Mouse (Mus musculus): ENCODE measurements around the gene Ipo5. TPM values are rescaled to one million over a fixed set of nuclear protein-coding genes. Genes with fewer than 3 reads are reported as not detected.
A peak's percentile ranks its signal among the peaks of the same experiment; 100 is the strongest.

The Ipo5 gene
- polyA plus RNA-seq (2015; fragmentation: Nextera tagmentation; extraction: Ambion mirVana), result 54.9 and 61.5 TPM in 2 replicates

- Histone ChIP-seq H3K36me3 (ENCODE audit: control insufficient read depth, insufficient read depth, low read length) (no peaks in the 10 kb centered on the region), H3K9me3 (replicated peaks; ENCODE audit: control insufficient read depth, low read length, poor library complexity, severe bottlenecking) (no peaks in the 10 kb centered on the region), H3K27me3 (ENCODE audit: control insufficient read depth, insufficient read depth, low read depth, low read length) (no peaks in the 10 kb centered on the region), H3K27ac (ENCODE audit: low read length) (peak within 1 kb of the TSS; percentile 89), H3K4me2 (ENCODE audit: low read length) (peak within 1 kb of the TSS; percentile 92), H3K4me1 (ENCODE audit: control insufficient read depth, insufficient read depth, low read length) (peaks cover 16% of the 10 kb centered on the region), H3K4me3 (ENCODE audit: low read depth, low read length) (peak within 1 kb of the TSS; percentile 90), H3K9ac (ENCODE audit: low read depth, low read length) (peak within 1 kb of the TSS; percentile 95)
- peak; percentile 95 for ATAC-seq
- WGBS, result 0% methylated on average over 33 of the region's 83 CpGs
Observed at GRCm38 (mm10) chr14:120910733-120911324, at the start of gene Ipo5. Gene Ipo5, plus strand, starts transcription at chr14:120911224.

DNA sequence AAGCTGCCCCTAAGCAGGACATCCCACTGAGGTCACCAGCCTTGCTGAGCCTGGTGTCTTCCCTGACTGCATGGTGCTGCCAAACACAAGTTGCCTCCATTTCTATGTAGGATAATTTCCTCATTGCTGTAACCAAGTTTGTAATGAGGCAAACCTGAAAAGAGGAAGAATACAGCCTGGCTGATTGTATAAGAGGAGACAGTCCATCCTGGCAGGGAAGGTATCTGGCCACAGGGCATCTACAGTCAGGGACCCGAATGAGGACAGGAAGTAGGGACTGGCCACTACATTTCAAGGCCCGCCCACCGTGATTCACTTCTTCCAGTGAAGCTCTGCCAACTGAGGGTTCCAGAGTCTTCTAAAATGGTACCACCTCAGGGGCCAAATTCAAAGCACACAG, 47.8 kb upstream of the Ipo5 start:
- H3K4me1 ChIP-seq (ENCODE audit: control insufficient read depth, insufficient read depth, low read length), result no peaks in the 10 kb centered on the region
- ATAC-seq, result no peak
- WGBS, result 92% methylated on average over 3 of the region's 3 CpGs
- no peaks in the 10 kb centered on the region for H3K27me3 ChIP-seq (ENCODE audit: control insufficient read depth, insufficient read depth, low read depth, low read length)
- no peaks in the 10 kb centered on the region for H3K36me3 ChIP-seq (ENCODE audit: control insufficient read depth, insufficient read depth, low read length)
- H3K9ac ChIP-seq (ENCODE audit: low read depth, low read length), result no peak overlapping the region
- H3K9me3 ChIP-seq (replicated peaks; ENCODE audit: control insufficient read depth, low read length, poor library complexity, severe bottlenecking), result peaks cover 3% of the 10 kb centered on the region; the same call in 1 of the 2 replicates
- no peak overlapping the region for H3K4me2 ChIP-seq (ENCODE audit: low read length)
- no peak overlapping the region for H3K4me3 ChIP-seq (ENCODE audit: low read depth, low read length)
- H3K27ac ChIP-seq (ENCODE audit: low read length), result no peak overlapping the region

DNA sequence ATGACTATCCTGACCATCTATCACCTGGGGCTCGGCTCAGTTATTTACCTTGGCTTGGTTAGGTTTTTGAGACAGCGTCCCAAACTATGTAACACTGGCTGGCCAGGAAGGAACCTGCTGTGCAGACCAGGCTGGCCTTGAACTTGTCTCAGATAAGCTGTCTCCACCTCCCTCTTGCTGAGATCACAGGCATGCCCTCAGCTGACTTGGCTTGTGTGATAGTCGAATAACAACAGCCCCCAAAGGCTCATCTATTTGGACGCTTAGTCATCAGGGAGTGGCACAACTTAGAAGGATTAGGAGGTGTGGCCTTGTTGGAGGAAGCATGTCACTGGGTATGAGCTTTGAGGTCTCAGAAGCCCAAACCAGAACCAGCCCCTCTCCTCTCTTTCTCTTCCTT, 46.1 kb upstream of the Ipo5 start:
- Histone ChIP-seq H3K27ac (ENCODE audit: low read length) (no peak overlapping the region), H3K4me1 (ENCODE audit: control insufficient read depth, insufficient read depth, low read length) (no peaks in the 10 kb centered on the region), H3K9me3 (replicated peaks; ENCODE audit: control insufficient read depth, low read length, poor library complexity, severe bottlenecking) (no peaks in the 10 kb centered on the region), H3K36me3 (ENCODE audit: control insufficient read depth, insufficient read depth, low read length) (no peaks in the 10 kb centered on the region), H3K4me3 (ENCODE audit: low read depth, low read length) (no peak overlapping the region), H3K4me2 (ENCODE audit: low read length) (no peak overlapping the region), H3K27me3 (ENCODE audit: control insufficient read depth, insufficient read depth, low read depth, low read length) (no peaks in the 10 kb centered on the region), H3K9ac (ENCODE audit: low read depth, low read length) (no peak overlapping the region)
- WGBS, result 88% methylated on average over 4 of the region's 4 CpGs
- no peak for ATAC-seq

- H3K27ac ChIP-seq (ENCODE audit: low read length), result no peak overlapping the region
- no peak overlapping the region for H3K4me2 ChIP-seq (ENCODE audit: low read length)
- H3K27me3 ChIP-seq (ENCODE audit: control insufficient read depth, insufficient read depth, low read depth, low read length), result no peaks in the 10 kb centered on the region
- H3K36me3 ChIP-seq (ENCODE audit: control insufficient read depth, insufficient read depth, low read length), result no peaks in the 10 kb centered on the region
- H3K4me3 ChIP-seq (ENCODE audit: low read depth, low read length), result no peak overlapping the region
- H3K9ac ChIP-seq (ENCODE audit: low read depth, low read length), result no peak overlapping the region
- ATAC-seq, result no peak
- 94% methylated on average over 8 of the region's 8 CpGs for WGBS
- no peaks in the 10 kb centered on the region for H3K9me3 ChIP-seq (replicated peaks; ENCODE audit: control insufficient read depth, low read length, poor library complexity, severe bottlenecking)
- H3K4me1 ChIP-seq (ENCODE audit: control insufficient read depth, insufficient read depth, low read length), result no peaks in the 10 kb centered on the region
Observed at GRCm38 (mm10) chr14:120866573-120866972, 44.5 kb upstream of the Ipo5 start.

GRCm38 (mm10) chr14:120867121-120867520, 43.9 kb upstream of the Ipo5 start:
- Histone ChIP-seq H3K27ac (ENCODE audit: low read length) (no peak overlapping the region), H3K4me2 (ENCODE audit: low read length) (no peak overlapping the region), H3K9ac (ENCODE audit: low read depth, low read length) (no peak overlapping the region), H3K4me1 (ENCODE audit: control insufficient read depth, insufficient read depth, low read length) (no peaks in the 10 kb centered on the region), H3K36me3 (ENCODE audit: control insufficient read depth, insufficient read depth, low read length) (no peaks in the 10 kb centered on the region), H3K9me3 (replicated peaks; ENCODE audit: control insufficient read depth, low read length, poor library complexity, severe bottlenecking) (no peaks in the 10 kb centered on the region), H3K27me3 (ENCODE audit: control insufficient read depth, insufficient read depth, low read depth, low read length) (no peaks in the 10 kb centered on the region), H3K4me3 (ENCODE audit: low read depth, low read length) (no peak overlapping the region)
- 96% methylated on average over 5 of the region's 5 CpGs for WGBS
- no peak for ATAC-seq

- Histone ChIP-seq H3K4me2 (ENCODE audit: low read length) (no peak overlapping the region), H3K9ac (ENCODE audit: low read depth, low read length) (no peak overlapping the region), H3K4me1 (ENCODE audit: control insufficient read depth, insufficient read depth, low read length) (no peaks in the 10 kb centered on the region), H3K9me3 (replicated peaks; ENCODE audit: control insufficient read depth, low read length, poor library complexity, severe bottlenecking) (no peaks in the 10 kb centered on the region), H3K27ac (ENCODE audit: low read length) (no peak overlapping the region), H3K36me3 (ENCODE audit: control insufficient read depth, insufficient read depth, low read length) (no peaks in the 10 kb centered on the region), H3K27me3 (ENCODE audit: control insufficient read depth, insufficient read depth, low read depth, low read length) (no peaks in the 10 kb centered on the region), H3K4me3 (ENCODE audit: low read depth, low read length) (no peak overlapping the region)
- no peak for ATAC-seq
- WGBS, result 51% methylated on average over 8 of the region's 8 CpGs
Observed at GRCm38 (mm10) chr14:120868494-120868893, 42.5 kb upstream of the Ipo5 start.

GRCm38 (mm10) chr14:120870736-120871135, 40.3 kb upstream of the Ipo5 start:
- H3K4me3 ChIP-seq (ENCODE audit: low read depth, low read length), result no peak overlapping the region
- WGBS, result 49% methylated on average over 5 of the region's 5 CpGs
- H3K9me3 ChIP-seq (replicated peaks; ENCODE audit: control insufficient read depth, low read length, poor library complexity, severe bottlenecking), result no peaks in the 10 kb centered on the region
- H3K4me1 ChIP-seq (ENCODE audit: control insufficient read depth, insufficient read depth, low read length), result no peaks in the 10 kb centered on the region
- H3K27me3 ChIP-seq (ENCODE audit: control insufficient read depth, insufficient read depth, low read depth, low read length), result no peaks in the 10 kb centered on the region
- H3K9ac ChIP-seq (ENCODE audit: low read depth, low read length), result no peak overlapping the region
- no peak overlapping the region for H3K27ac ChIP-seq (ENCODE audit: low read length)
- no peak overlapping the region for H3K4me2 ChIP-seq (ENCODE audit: low read length)
- H3K36me3 ChIP-seq (ENCODE audit: control insufficient read depth, insufficient read depth, low read length), result no peaks in the 10 kb centered on the region
- no peak for ATAC-seq

- no peak overlapping the region for H3K9ac ChIP-seq (ENCODE audit: low read depth, low read length)
- H3K36me3 ChIP-seq (ENCODE audit: control insufficient read depth, insufficient read depth, low read length), result no peaks in the 10 kb centered on the region
- H3K27me3 ChIP-seq (ENCODE audit: control insufficient read depth, insufficient read depth, low read depth, low read length), result no peaks in the 10 kb centered on the region
- H3K4me1 ChIP-seq (ENCODE audit: control insufficient read depth, insufficient read depth, low read length), result no peaks in the 10 kb centered on the region
- no peak overlapping the region for H3K4me2 ChIP-seq (ENCODE audit: low read length)
- no peaks in the 10 kb centered on the region for H3K9me3 ChIP-seq (replicated peaks; ENCODE audit: control insufficient read depth, low read length, poor library complexity, severe bottlenecking)
- ATAC-seq, result no peak
- WGBS, result 91% methylated on average over 7 of the region's 7 CpGs
- H3K27ac ChIP-seq (ENCODE audit: low read length), result no peak overlapping the region
- no peak overlapping the region for H3K4me3 ChIP-seq (ENCODE audit: low read depth, low read length)
Observed at GRCm38 (mm10) chr14:120874397-120874796, 36.6 kb upstream of the Ipo5 start.

- Histone ChIP-seq H3K27ac (ENCODE audit: low read length) (no peak overlapping the region), H3K4me3 (ENCODE audit: low read depth, low read length) (no peak overlapping the region), H3K9ac (ENCODE audit: low read depth, low read length) (no peak overlapping the region), H3K4me2 (ENCODE audit: low read length) (no peak overlapping the region), H3K4me1 (ENCODE audit: control insufficient read depth, insufficient read depth, low read length) (no peaks in the 10 kb centered on the region), H3K36me3 (ENCODE audit: control insufficient read depth, insufficient read depth, low read length) (no peaks in the 10 kb centered on the region), H3K9me3 (replicated peaks; ENCODE audit: control insufficient read depth, low read length, poor library complexity, severe bottlenecking) (no peaks in the 10 kb centered on the region), H3K27me3 (ENCODE audit: control insufficient read depth, insufficient read depth, low read depth, low read length) (no peaks in the 10 kb centered on the region)
- ATAC-seq, result no peak
- 77% methylated on average over 9 of the region's 9 CpGs for WGBS
Observed at GRCm38 (mm10) chr14:120875144-120875543, 35.9 kb upstream of the Ipo5 start.

All from midbrain, embryonic 16.5 days (tissue).